Mouse (Mus musculus) CH12.LX (cell line): ENCODE measurements around the gene Prdm2. TPM values are rescaled to one million over a fixed set of nuclear protein-coding genes. Genes with fewer than 3 reads are reported as not detected.

Source experiments
- DNase-seq: peaks from one replicate; pipeline ENCODE4 v3.0.0-alpha.2; 2013; ENCODE audit errors: extremely low read depth
- H3K27ac ChIP-seq: 2 replicates; pipeline ENCODE4 v1.5.1; 2012; ENCODE audit warnings: low read depth, mild to moderate bottlenecking, control low read depth, moderate library complexity; ENCODE audit not compliant: insufficient read depth
- H3K27me3 ChIP-seq: replicated peaks from 2 replicates; pipeline ENCODE3; 2012; ENCODE audit warnings: inconsistent platforms
- H3K36me3 ChIP-seq, 2 experiments: replicated peaks in 1 of 2; 2 replicates each; pipeline versions ENCODE3 to v1.6.1; 2012; ENCODE audit warnings: inconsistent platforms in 1 of 2, low read length in 1 of 2, mild to moderate bottlenecking in 1 of 2, mixed read lengths in 1 of 2, moderate library complexity in 1 of 2; ENCODE audit not compliant: control insufficient read depth in 1 of 2, insufficient read depth in 1 of 2
- H3K4me1 ChIP-seq, 2 experiments: 2 replicates each; pipeline ENCODE4 v1.6.1; 2012; ENCODE audit warnings: inconsistent platforms in 1 of 2, moderate library complexity in 1 of 2; ENCODE audit not compliant: insufficient read depth in 2 of 2, control insufficient read depth in 1 of 2
- H3K4me2 ChIP-seq: 2 replicates; pipeline ENCODE4 v1.6.1; 2012; ENCODE audit warnings: low read depth, mild to moderate bottlenecking, control low read depth; ENCODE audit not compliant: poor library complexity, insufficient read depth, severe bottlenecking
- H3K4me3 ChIP-seq, 3 experiments: fragments of 150-350 bp in 1 of 3; sonication (generic) in 1 of 3; replicated peaks in 1 of 3; 2 replicates each; pipeline versions ENCODE3 to v1.5.1; 2011 to 2012; ENCODE audit warnings: low read depth in 2 of 3, low read length in 2 of 3, mild to moderate bottlenecking in 2 of 3, moderate library complexity in 2 of 3, control low read depth in 1 of 3, improper control_type of control experiment in 1 of 3, inconsistent platforms in 1 of 3, mixed read lengths in 1 of 3; ENCODE audit not compliant: poor library complexity in 1 of 3
- H3K79me2 ChIP-seq: replicated peaks from 2 replicates; pipeline ENCODE4 v1.6.1; 2012; ENCODE audit warnings: mild to moderate bottlenecking, moderate library complexity; ENCODE audit not compliant: control insufficient read depth, poor library complexity, insufficient read depth, severe bottlenecking; ENCODE audit errors: extremely low read depth
- H3K9ac ChIP-seq: 2 replicates; pipeline ENCODE4 v1.6.1; 2012; ENCODE audit warnings: low read depth, mild to moderate bottlenecking, control low read depth, moderate library complexity; ENCODE audit not compliant: insufficient read depth
- H3K9me3 ChIP-seq: replicated peaks from 2 replicates; pipeline ENCODE3; 2012; ENCODE audit warnings: low read length, inconsistent platforms, mixed read lengths
- CHD1 ChIP-seq: IDR thresholded peaks from 2 replicates; pipeline ENCODE4 v1.6.1; 2012; ENCODE audit warnings: low read depth, low read length, improper control_type of control experiment, inconsistent platforms
- CHD2 ChIP-seq: IDR thresholded peaks from 2 replicates; pipeline ENCODE4 v1.6.1; 2011; ENCODE audit warnings: low read length, improper control_type of control experiment
- E2F4 ChIP-seq: IDR thresholded peaks from 2 replicates; pipeline ENCODE4 v1.6.1; 2011; ENCODE audit warnings: low read depth, low read length, improper control_type of control experiment; ENCODE audit not compliant: insufficient replicate concordance
- EP300 ChIP-seq: IDR thresholded peaks from 2 replicates; pipeline ENCODE4 v1.6.1; 2011; ENCODE audit warnings: low read length, improper control_type of control experiment
- ETS1 ChIP-seq: conservative IDR thresholded peaks from 2 replicates; pipeline ENCODE4 v1.6.1; 2012; ENCODE audit warnings: low read depth, mild to moderate bottlenecking, inconsistent platforms, low read length, improper control_type of control experiment, moderate library complexity
- HCFC1 ChIP-seq: IDR thresholded peaks from 2 replicates; pipeline ENCODE4 v1.6.1; 2012; ENCODE audit warnings: low read depth, mild to moderate bottlenecking, inconsistent platforms, low read length, improper control_type of control experiment
- JUN ChIP-seq: IDR thresholded peaks from 2 replicates; pipeline ENCODE4 v1.6.1; 2011; ENCODE audit warnings: low read depth, mild to moderate bottlenecking, low read length, improper control_type of control experiment, moderate library complexity; ENCODE audit not compliant: insufficient read depth
- JUND ChIP-seq: conservative IDR thresholded peaks from 2 replicates; pipeline ENCODE4 v1.6.1; 2011; ENCODE audit warnings: low read depth, low read length, improper control_type of control experiment
- KAT2A ChIP-seq: IDR thresholded peaks from 2 replicates; pipeline ENCODE4 v1.6.1; 2012; ENCODE audit warnings: low read length, improper control_type of control experiment, inconsistent platforms; ENCODE audit not compliant: insufficient replicate concordance
- MAFK ChIP-seq: IDR thresholded peaks from 2 replicates; pipeline ENCODE4 v1.6.1; 2011; ENCODE audit warnings: low read length, improper control_type of control experiment; ENCODE audit not compliant: insufficient replicate concordance
- MAZ ChIP-seq: IDR thresholded peaks from 2 replicates; pipeline ENCODE4 v1.6.1; 2012; ENCODE audit warnings: low read depth, mild to moderate bottlenecking, inconsistent platforms, low read length, improper control_type of control experiment, moderate library complexity
- MXI1 ChIP-seq: IDR thresholded peaks from 2 replicates; pipeline ENCODE4 v1.6.1; 2011; ENCODE audit warnings: mild to moderate bottlenecking, low read depth, low read length, improper control_type of control experiment
- NRF1 ChIP-seq: IDR thresholded peaks from 2 replicates; pipeline ENCODE4 v1.6.1; 2014; ENCODE audit warnings: low read depth, mild to moderate bottlenecking, inconsistent platforms, low read length, improper control_type of control experiment, moderate library complexity
- PAX5 ChIP-seq: IDR thresholded peaks from 2 replicates; pipeline ENCODE4 v1.6.1; 2012; ENCODE audit warnings: low read length, inconsistent platforms, mixed read lengths
- RCOR1 ChIP-seq: conservative IDR thresholded peaks from 2 replicates; pipeline ENCODE4 v1.6.1; 2012; ENCODE audit warnings: low read depth, mild to moderate bottlenecking, inconsistent platforms, low read length, improper control_type of control experiment
- SMC3 ChIP-seq: IDR thresholded peaks from 2 replicates; pipeline ENCODE4 v1.6.1; 2011; ENCODE audit warnings: low read depth, low read length, improper control_type of control experiment
- TBP ChIP-seq: conservative IDR thresholded peaks from 2 replicates; pipeline ENCODE4 v1.6.1; 2011; ENCODE audit warnings: low read depth, low read length, improper control_type of control experiment
- UBTF ChIP-seq: IDR thresholded peaks from 2 replicates; pipeline ENCODE4 v1.6.1; 2012; ENCODE audit warnings: low read depth, mild to moderate bottlenecking, inconsistent platforms, low read length, improper control_type of control experiment, moderate library complexity
- USF1 ChIP-seq: IDR thresholded peaks from 2 replicates; pipeline ENCODE4 v1.6.1; 2014; ENCODE audit warnings: low read depth, mild to moderate bottlenecking, inconsistent platforms, low read length, improper control_type of control experiment
- USF2 ChIP-seq: conservative IDR thresholded peaks from 2 replicates; pipeline ENCODE4 v1.6.1; 2011; ENCODE audit warnings: low read depth, low read length, improper control_type of control experiment
- ZC3H11A ChIP-seq: IDR thresholded peaks from 2 replicates; pipeline ENCODE4 v1.6.1; 2012; ENCODE audit warnings: low read depth, mild to moderate bottlenecking, inconsistent platforms, low read length, improper control_type of control experiment
- ZKSCAN1 ChIP-seq: IDR thresholded peaks from 2 replicates; pipeline ENCODE4 v1.6.1; 2012; ENCODE audit warnings: low read depth, inconsistent platforms, low read length, improper control_type of control experiment, borderline replicate concordance
- ZMIZ1 ChIP-seq: IDR thresholded peaks from 2 replicates; pipeline ENCODE4 v1.6.1; 2012; ENCODE audit warnings: low read depth, mild to moderate bottlenecking, inconsistent platforms, low read length, improper control_type of control experiment
- dilution Hi-C: fragments of 300-500 bp; cut with MboI; formaldehyde crosslinking; loops from 2 replicates; pipeline ENCODE4 v1.14.3; 2020; ENCODE audit warnings: low sequenced_read_pairs; ENCODE audit not compliant: extremely low pct_unique_long_range_greater_than_20kb, extremely low pct_ligation_motif_present
- in situ Hi-C: fragments of 300-500 bp; cut with MboI; formaldehyde crosslinking; loops from 3 replicates; pipeline ENCODE4 v1.14.3; 2019; ENCODE audit warnings: low sequenced_read_pairs, low pct_ligation_motif_present, low pct_unique_long_range_greater_than_20kb, mixed read lengths
- polyA plus RNA-seq: library from polyadenylated mRNA; unstranded; fragments of >175 nt; gene quantifications from 2 replicates; pipeline ENCODE4 v1.2.1, GENCODE M21; 2012; ENCODE audit warnings: low read depth; ENCODE audit not compliant: insufficient read length
- total RNA-seq, 2 experiments: library from RNA; depleted of rRNA; stranded (reverse); fragments of 300-350 nt in 1 of 2; fragments of >200 nt in 1 of 2; gene quantifications; 2 replicates each; pipeline ENCODE4 v1.2.3; 2012 to 2014

Gene Prdm2
- total and polyA plus RNA-seq, 3 experiments: 3.8 to 16.1 (median 7.1) TPM

DNA sequence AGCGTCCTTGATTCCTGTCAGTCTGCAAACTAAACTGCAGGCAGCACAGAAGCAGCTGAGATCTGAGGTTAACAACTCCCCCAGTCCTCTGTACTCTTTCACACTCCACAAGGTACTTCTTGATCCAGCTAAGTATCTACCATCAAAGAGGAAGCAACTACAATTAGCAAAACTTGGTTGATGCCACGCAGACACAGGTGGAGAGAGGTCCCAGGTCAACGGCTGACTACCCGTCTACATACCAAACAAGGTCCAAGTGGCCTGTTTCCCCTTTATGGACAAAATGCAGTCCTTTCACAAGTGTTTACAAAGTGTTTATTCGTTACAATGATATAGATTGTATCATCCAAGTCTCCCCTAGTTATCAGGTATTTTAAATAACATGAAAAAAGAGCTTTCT is 85.6 kb downstream of the Prdm2 start:
- in situ Hi-C loops (no loop called here), dilution Hi-C loops (no loop called here)
- no peak overlapping the region for H3K4me3 ChIP-seq
- H3K27ac ChIP-seq: no peak overlapping the region
- no peak overlapping the region for H3K4me2 ChIP-seq
- DNase-seq: no peak
- no peak for TF ChIP-seq HCFC1
- no peak for TF ChIP-seq USF1
- TF ChIP-seq RCOR1: no peak
- TF ChIP-seq ETS1: no peak
- TF ChIP-seq CHD2: no peak
- no peak for TF ChIP-seq ZC3H11A
- no peak for TF ChIP-seq ZKSCAN1
- no peak for TF ChIP-seq MXI1
- TF ChIP-seq PAX5: no peak
- no peak for TF ChIP-seq JUN
- TF ChIP-seq KAT2A: no peak
- H3K9me3 ChIP-seq: no peaks in the 10 kb centered on the region
- H3K9ac ChIP-seq: no peak overlapping the region
- peaks cover 0 to 15% of the 10 kb centered on the region in 2 experiments; a peak in 2 of 4 replicates for H3K4me1 ChIP-seq
- H3K36me3 ChIP-seq: peaks cover 53 to 93% of the 10 kb centered on the region in 2 experiments
- H3K79me2 ChIP-seq: peaks cover 10% of the 10 kb centered on the region
- no peaks in the 10 kb centered on the region for H3K27me3 ChIP-seq

DNA sequence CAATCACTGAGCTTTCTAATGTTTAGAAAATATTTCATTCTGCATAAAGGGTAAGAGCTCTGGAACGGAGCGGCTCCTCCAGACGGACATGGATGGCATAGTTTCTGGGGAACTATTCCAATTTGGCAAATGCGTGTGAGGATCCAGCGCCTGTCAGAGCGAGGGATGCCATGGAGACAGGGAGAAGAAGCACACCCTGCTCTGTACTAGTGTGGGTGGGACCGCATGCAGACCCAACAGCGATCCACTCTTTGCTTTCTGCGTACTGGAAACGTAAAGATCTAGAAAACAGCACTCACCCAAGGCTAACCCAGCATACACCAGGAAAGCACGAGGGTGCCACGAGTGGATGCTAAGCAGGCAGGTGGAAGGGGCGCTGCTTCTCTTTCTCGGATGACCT is 86.3 kb downstream of the Prdm2 start:
- in situ Hi-C loops: no loop called here
- Histone ChIP-seq H3K4me3 (no peak overlapping the region), H3K9ac (no peak overlapping the region), H3K27me3 (no peaks in the 10 kb centered on the region), H3K27ac (no peak overlapping the region), H3K4me2 (no peak overlapping the region), H3K9me3 (no peaks in the 10 kb centered on the region), H3K4me1 (peaks cover 0 to 14% of the 10 kb centered on the region in 2 experiments; a peak in 2 of 4 replicates), H3K79me2 (peaks cover 10% of the 10 kb centered on the region), H3K36me3 (peaks cover 48 to 93% of the 10 kb centered on the region in 2 experiments)
- DNase-seq: no peak
- TF ChIP-seq EP300: no peak
- dilution Hi-C loops: no loop called here

DNA sequence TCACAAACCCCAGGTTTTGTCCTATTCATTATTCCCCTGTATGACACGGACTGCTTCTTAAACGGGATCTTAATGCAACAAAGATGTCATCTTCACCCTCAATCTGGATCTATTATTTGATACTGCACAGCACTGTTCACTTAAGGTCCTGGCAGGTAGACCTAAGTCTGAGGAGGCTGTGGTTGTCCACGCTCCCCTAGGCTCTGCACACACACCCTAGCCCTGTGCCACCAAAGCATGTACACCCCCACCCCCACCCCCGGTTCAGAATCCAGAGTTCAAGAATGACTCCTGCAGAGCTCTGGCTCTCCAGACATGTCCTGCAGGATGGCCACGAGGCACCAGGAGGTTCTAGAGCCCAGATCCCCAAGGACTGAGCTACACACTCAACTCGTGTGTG is 87.5 kb downstream of the Prdm2 start:
- Histone ChIP-seq H3K27me3 (no peaks in the 10 kb centered on the region), H3K4me1 (peaks cover 1 to 14% of the 10 kb centered on the region in 2 experiments; a peak in 3 of 4 replicates), H3K9ac (no peak overlapping the region), H3K9me3 (no peaks in the 10 kb centered on the region), H3K4me3 (no peak overlapping the region), H3K27ac (no peak overlapping the region), H3K4me2 (no peak overlapping the region), H3K36me3 (peaks cover 39 to 92% of the 10 kb centered on the region in 2 experiments), H3K79me2 (peaks cover 10% of the 10 kb centered on the region)
- dilution Hi-C loops: no loop called here
- TF ChIP-seq USF1 (no peak), MAFK (no peak), ZMIZ1 (no peak), USF2 (no peak), JUN (no peak), UBTF (no peak), CHD1 (no peak), JUND (no peak), E2F4 (no peak), ETS1 (no peak), NRF1 (no peak), MAZ (no peak), RCOR1 (no peak), SMC3 (no peak), CHD2 (no peak), TBP (no peak)
- DNase-seq: no peak
- in situ Hi-C loops: no loop called here
